Mouse (Mus musculus) C2C12 (cell line): ENCODE measurements at regions not wholly inside any gene's neighbourhood (a gene's known extent, or its start where the extent isn't known, plus 50 kb on each side); places are given as distances from the start of the nearest gene placed in this dataset.

Experiments used
- CEBPB ChIP-seq: IDR thresholded peaks from one replicate; pipeline ENCODE4 v1.6.1; 2011; ENCODE audit warnings: low read depth, mild to moderate bottlenecking, control low read depth, moderate library complexity
- CTCF ChIP-seq: IDR thresholded peaks from one replicate; pipeline ENCODE4 v1.5.1; 2011; ENCODE audit not compliant: control insufficient read depth, insufficient read depth, insufficient read length
- MAX ChIP-seq: IDR thresholded peaks from one replicate; pipeline ENCODE4 v1.6.1; 2011; ENCODE audit warnings: mild to moderate bottlenecking, control low read depth

DNA sequence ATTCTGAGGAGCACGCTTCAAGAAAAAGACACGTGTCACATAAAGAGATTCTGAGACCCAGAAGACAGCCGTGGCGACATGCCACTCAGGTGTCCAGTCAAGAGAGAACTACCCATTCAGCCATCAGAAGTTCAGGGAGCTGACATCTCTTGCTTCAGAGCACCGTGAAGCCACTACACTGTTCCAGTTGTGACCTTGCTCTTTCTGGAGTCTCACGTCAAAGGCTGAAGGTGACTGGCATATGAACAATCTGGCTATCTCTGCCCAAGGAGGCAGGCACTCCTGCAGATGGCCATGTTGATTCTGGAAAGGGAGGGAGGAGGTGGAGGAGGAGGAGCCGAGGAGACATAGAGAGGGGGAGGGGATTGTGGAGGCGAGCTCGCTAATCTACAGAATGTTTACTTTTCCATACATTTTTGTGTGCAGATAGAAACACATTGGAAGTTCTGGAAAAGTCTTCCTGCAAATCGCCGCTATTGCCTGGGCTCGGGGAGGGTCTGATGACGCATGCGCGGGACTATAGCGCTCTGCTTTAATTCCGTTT lies 116.3 kb upstream of the Ctnnb1 start:
- TF ChIP-seq CTCF = no peak
- TF ChIP-seq MAX = no peak
- TF ChIP-seq CEBPB = no peak
